Mouse (Mus musculus): Measurements from ENCODE around the gene Lgr5. TPM values are rescaled to one million over a fixed set of nuclear protein-coding genes. Genes with fewer than 3 reads are reported as not detected.

Gene Lgr5
- total RNA-seq, 2 experiments from 2014 or later, result 1.9 to 2.5 TPM

GRCm38 (mm10) chr10:115571317-115571716 lies 16.3 kb downstream of the Lgr5 start:
- no peak for DNase-seq (ENCODE audit: low spot score in 2 of 2)

GRCm38 (mm10) chr10:115570577-115570976 lies 17.0 kb downstream of the Lgr5 start:
- DNase-seq (ENCODE audit: low spot score in 2 of 2), result no peak

- DNase-seq (ENCODE audit: low spot score in 2 of 2), result no peak
These were observed 17.7 kb downstream of the Lgr5 start, which contains the start of gene A930009A15Rik for GRCm38 (mm10) chr10:115569712-115570491. Gene A930009A15Rik, plus strand, starts transcription at chr10:115569986.

GRCm38 (mm10) chr10:115563961-115564360 lies 23.6 kb downstream of the Lgr5 start:
- no peak for DNase-seq (ENCODE audit: low spot score in 2 of 2)

GRCm38 (mm10) chr10:115562911-115563686 lies 24.5 kb downstream of the Lgr5 start:
- DNase-seq (ENCODE audit: low spot score in 2 of 2), result no peak

GRCm38 (mm10) chr10:115561136-115561880 lies 26.3 kb downstream of the Lgr5 start:
- no peak for DNase-seq (ENCODE audit: low spot score in 2 of 2)

- DNase-seq (ENCODE audit: low spot score in 2 of 2), result no peak
These were observed 30.8 kb downstream of the Lgr5 start for GRCm38 (mm10) chr10:115556738-115557242.

- DNase-seq (ENCODE audit: low spot score in 2 of 2), result no peak
These were observed 32.3 kb downstream of the Lgr5 start for GRCm38 (mm10) chr10:115555191-115555765.

GRCm38 (mm10) chr10:115553352-115554113 lies 34.0 kb downstream of the Lgr5 start:
- no peak for DNase-seq (ENCODE audit: low spot score in 2 of 2)

- DNase-seq (ENCODE audit: low spot score in 2 of 2), result no peak
These were observed 36.5 kb downstream of the Lgr5 start for GRCm38 (mm10) chr10:115551069-115551468.

- DNase-seq (ENCODE audit: low spot score in 2 of 2), result no peak
These were observed 37.3 kb downstream of the Lgr5 start for GRCm38 (mm10) chr10:115550253-115550652.

GRCm38 (mm10) chr10:115542917-115543316 lies 44.7 kb downstream of the Lgr5 start:
- DNase-seq (ENCODE audit: low spot score in 2 of 2), result no peak

- DNase-seq (ENCODE audit: low spot score in 2 of 2), result no peak
These were observed 56.8 kb downstream of the Lgr5 start for GRCm38 (mm10) chr10:115530746-115531145.

GRCm38 (mm10) chr10:115529768-115530167 lies 57.8 kb downstream of the Lgr5 start:
- no peak for DNase-seq (ENCODE audit: low spot score in 2 of 2)

GRCm38 (mm10) chr10:115528892-115529291 lies 58.7 kb downstream of the Lgr5 start:
- no peak for DNase-seq (ENCODE audit: low spot score in 2 of 2)

- DNase-seq (ENCODE audit: low spot score in 2 of 2), result no peak
These were observed 66.5 kb downstream of the Lgr5 start for GRCm38 (mm10) chr10:115521081-115521451.

GRCm38 (mm10) chr10:115520200-115521080 lies 67.1 kb downstream of the Lgr5 start:
- no peak for DNase-seq (ENCODE audit: low spot score in 2 of 2)

GRCm38 (mm10) chr10:115518845-115519244 lies 68.7 kb downstream of the Lgr5 start:
- DNase-seq (ENCODE audit: low spot score in 2 of 2), result no peak

- DNase-seq (ENCODE audit: low spot score in 2 of 2), result peak; percentile 71 to 79
These were observed 72.1 kb downstream of the Lgr5 start for GRCm38 (mm10) chr10:115515503-115515902.
